Mouse (Mus musculus) neural tube, embryonic 15.5 days (tissue): ENCODE data around the gene Sp2. TPM values are rescaled to one million over a fixed set of nuclear protein-coding genes. Genes with fewer than 3 reads are reported as not detected.
A peak's percentile ranks its signal among the peaks of the same experiment; 100 is the strongest.

Experiments
- ATAC-seq: fragments of 200-750 bp; cut with Nextera tagmentation; 2 replicates; pipeline ENCODE4 v1.8.0; 2017; ENCODE audit warnings: mild to moderate bottlenecking, moderate TSS enrichment, moderate library complexity; ENCODE audit not compliant: low FRiP score
- H3K27ac ChIP-seq: fragments of 300-500 bp; sonication (generic); replicated peaks from 2 replicates; pipeline ENCODE4 v1.5.1; 2015; ENCODE audit warnings: mild to moderate bottlenecking, inconsistent platforms
- H3K27me3 ChIP-seq: fragments of 300-500 bp; sonication (generic); replicated peaks from 2 replicates; pipeline ENCODE4 v1.6.1; 2015; ENCODE audit warnings: inconsistent platforms
- H3K36me3 ChIP-seq: fragments of 300-500 bp; sonication (generic); 2 replicates; pipeline ENCODE4 v1.6.1; 2015; ENCODE audit warnings: inconsistent platforms
- H3K4me1 ChIP-seq: fragments of 300-500 bp; sonication (generic); 2 replicates; pipeline ENCODE4 v1.6.1; 2015; ENCODE audit warnings: inconsistent platforms
- H3K4me2 ChIP-seq: fragments of 300-500 bp; sonication (generic); 2 replicates; pipeline ENCODE4 v1.6.1; 2015; ENCODE audit warnings: inconsistent platforms, mild to moderate bottlenecking, moderate library complexity
- H3K4me3 ChIP-seq: fragments of 300-500 bp; sonication (generic); replicated peaks from 2 replicates; pipeline ENCODE4 v1.5.1; 2015; ENCODE audit warnings: mild to moderate bottlenecking, inconsistent platforms
- H3K9ac ChIP-seq: fragments of 300-500 bp; sonication (generic); replicated peaks from 2 replicates; pipeline ENCODE4 v1.6.1; 2015; ENCODE audit warnings: mild to moderate bottlenecking, inconsistent platforms
- H3K9me3 ChIP-seq: fragments of 300-500 bp; sonication (generic); replicated peaks from 2 replicates; pipeline ENCODE4 v1.6.1; 2016; ENCODE audit warnings: inconsistent platforms
- WGBS: fragments of 180-500 bp; shearing (Covaris S2); methylation state at CpG from one replicate; pipeline ENCODE4 v1.1.7; 2015; ENCODE audit warnings: mixed read lengths; 5-methylcytosine and 5-hydroxymethylcytosine counted together
- polyA plus RNA-seq: library from polyadenylated mRNA; unstranded; fragments of >200 nt; fragmentation: Nextera tagmentation; extraction: Ambion mirVana; gene quantifications from 2 replicates; pipeline ENCODE4 v1.2.1, GENCODE M21; 2015

The Sp2 gene
- 13.0 and 15.8 TPM in 2 replicates for polyA plus RNA-seq

GRCm38 (mm10) chr11:96982859-96983258 lies at the start of gene Sp2:
Gene Sp2, minus strand, starts transcription at chr11:96982959.
- peak within 1 kb of the TSS; percentile 22 for H3K4me2 ChIP-seq
- no peak within 1 kb of the TSS for H3K27ac ChIP-seq
- H3K9me3 ChIP-seq = no peaks in the 10 kb centered on the region
- no peak for ATAC-seq
- H3K27me3 ChIP-seq = peaks cover 28% of the 10 kb centered on the region
- H3K4me3 ChIP-seq = no peak within 1 kb of the TSS; the same call in 1 of the 2 replicates
- H3K4me1 ChIP-seq = peaks cover 18% of the 10 kb centered on the region
- H3K9ac ChIP-seq = 0 out of 2 replicates have a peak within 1 kb of the TSS, but pooled peaks have one; percentile 14
- 36% methylated on average over 7 of the region's 7 CpGs for WGBS
- H3K36me3 ChIP-seq = no peaks in the 10 kb centered on the region

GRCm38 (mm10) chr11:97032499-97032898 lies 49.7 kb upstream of the Sp2 start:
- Histone ChIP-seq H3K27me3 (no peaks in the 10 kb centered on the region), H3K36me3 (no peaks in the 10 kb centered on the region), H3K27ac (no peak overlapping the region), H3K9me3 (no peaks in the 10 kb centered on the region), H3K4me1 (peaks cover 10% of the 10 kb centered on the region), H3K9ac (no peak overlapping the region), H3K4me2 (no peak overlapping the region), H3K4me3 (no peak overlapping the region)
- 95% methylated on average over 4 of the region's 4 CpGs for WGBS
- ATAC-seq = no peak

GRCm38 (mm10) chr11:97031977-97032376 lies 49.2 kb upstream of the Sp2 start:
- H3K9ac ChIP-seq = no peak overlapping the region
- H3K4me1 ChIP-seq = peaks cover 10% of the 10 kb centered on the region
- ATAC-seq = no peak
- H3K27ac ChIP-seq = no peak overlapping the region
- H3K9me3 ChIP-seq = no peaks in the 10 kb centered on the region
- 86% methylated on average over 12 of the region's 12 CpGs for WGBS
- H3K4me2 ChIP-seq = no peak overlapping the region
- no peaks in the 10 kb centered on the region for H3K36me3 ChIP-seq
- no peaks in the 10 kb centered on the region for H3K27me3 ChIP-seq
- H3K4me3 ChIP-seq = no peak overlapping the region

- Histone ChIP-seq H3K4me3 (peak overlapping the region; percentile 70), H3K9ac (peak overlapping the region; percentile 79), H3K27ac (peak overlapping the region; percentile 85), H3K9me3 (no peaks in the 10 kb centered on the region), H3K4me1 (peaks cover 18% of the 10 kb centered on the region), H3K36me3 (no peaks in the 10 kb centered on the region), H3K4me2 (peak overlapping the region; percentile 87), H3K27me3 (peaks cover 4% of the 10 kb centered on the region; the same call in 1 of the 2 replicates)
- WGBS = 20% methylated on average over 15 of the region's 15 CpGs
- ATAC-seq = no peak
Observed at GRCm38 (mm10) chr11:97030426-97030825, 47.7 kb upstream of the Sp2 start.

- peak within 1 kb of the TSS; percentile 79 for H3K9ac ChIP-seq
- H3K4me3 ChIP-seq = peak within 1 kb of the TSS; percentile 70
- peaks cover 8% of the 10 kb centered on the region; the same call in 1 of the 2 replicates for H3K27me3 ChIP-seq
- H3K4me2 ChIP-seq = peak within 1 kb of the TSS; percentile 87
- H3K4me1 ChIP-seq = peaks cover 20% of the 10 kb centered on the region
- peak; percentile 83 for ATAC-seq
- peak within 1 kb of the TSS; percentile 85 for H3K27ac ChIP-seq
- no peaks in the 10 kb centered on the region for H3K9me3 ChIP-seq
- WGBS = under 1% methylated on average over 25 of the region's 25 CpGs
- H3K36me3 ChIP-seq = no peaks in the 10 kb centered on the region
Observed at GRCm38 (mm10) chr11:97029686-97030417, 47.1 kb upstream of the Sp2 start, which contains the start of gene Scrn2. Gene Scrn2, plus strand, starts transcription at chr11:97029938.

- Histone ChIP-seq H3K27ac (no peak overlapping the region), H3K9me3 (no peaks in the 10 kb centered on the region), H3K36me3 (no peaks in the 10 kb centered on the region), H3K4me3 (peak overlapping the region; percentile 28), H3K4me2 (peak overlapping the region; percentile 54), H3K27me3 (peaks cover 47% of the 10 kb centered on the region), H3K9ac (peak overlapping the region; percentile 32), H3K4me1 (peaks cover 38% of the 10 kb centered on the region)
- 0 out of 2 replicates have a peak, but pooled peaks have one; percentile 3 for ATAC-seq
- 2% methylated on average over 17 of the region's 17 CpGs for WGBS
Observed at GRCm38 (mm10) chr11:97025721-97026344, 43.1 kb upstream of the Sp2 start.

- WGBS = 31% methylated on average over 10 of the region's 10 CpGs
- Histone ChIP-seq H3K9me3 (no peaks in the 10 kb centered on the region), H3K9ac (no peak overlapping the region), H3K4me3 (no peak overlapping the region), H3K4me1 (peaks cover 30% of the 10 kb centered on the region), H3K4me2 (no peak overlapping the region), H3K27me3 (peaks cover 56% of the 10 kb centered on the region), H3K27ac (no peak overlapping the region), H3K36me3 (no peaks in the 10 kb centered on the region)
- no peak for ATAC-seq
Observed at GRCm38 (mm10) chr11:97024977-97025376, 42.2 kb upstream of the Sp2 start.

- peaks cover 80% of the 10 kb centered on the region for H3K27me3 ChIP-seq
- peak overlapping the region; percentile 51 for H3K9ac ChIP-seq
- H3K4me3 ChIP-seq = peak overlapping the region; percentile 50
- peaks cover 48% of the 10 kb centered on the region for H3K4me1 ChIP-seq
- under 1% methylated on average over 50 of the region's 50 CpGs for WGBS
- H3K4me2 ChIP-seq = peak overlapping the region; percentile 84
- ATAC-seq = peak; percentile 60; the same call in 1 of the 2 replicates
- H3K9me3 ChIP-seq = no peaks in the 10 kb centered on the region
- no peaks in the 10 kb centered on the region for H3K36me3 ChIP-seq
- no peak overlapping the region for H3K27ac ChIP-seq
Observed at GRCm38 (mm10) chr11:97021873-97022484, 39.2 kb upstream of the Sp2 start.

- peak overlapping the region; percentile 50 for H3K4me3 ChIP-seq
- no peaks in the 10 kb centered on the region for H3K9me3 ChIP-seq
- peaks cover 87% of the 10 kb centered on the region for H3K27me3 ChIP-seq
- no peak overlapping the region for H3K27ac ChIP-seq
- peak overlapping the region; percentile 84 for H3K4me2 ChIP-seq
- 3% methylated on average over 27 of the region's 27 CpGs for WGBS
- peaks cover 48% of the 10 kb centered on the region for H3K4me1 ChIP-seq
- ATAC-seq = 0 out of 2 replicates have a peak, but pooled peaks have one; percentile 1
- H3K36me3 ChIP-seq = no peaks in the 10 kb centered on the region
- H3K9ac ChIP-seq = no peak overlapping the region
Observed at GRCm38 (mm10) chr11:97021121-97021765, 38.5 kb upstream of the Sp2 start.

GRCm38 (mm10) chr11:97019345-97019708 lies 36.6 kb upstream of the Sp2 start:
- peaks cover 38% of the 10 kb centered on the region for H3K4me1 ChIP-seq
- H3K27me3 ChIP-seq = peaks cover 90% of the 10 kb centered on the region
- H3K27ac ChIP-seq = no peak overlapping the region
- no peaks in the 10 kb centered on the region for H3K9me3 ChIP-seq
- 5% methylated on average over 13 of the region's 13 CpGs for WGBS
- ATAC-seq = no peak
- H3K9ac ChIP-seq = no peak overlapping the region
- H3K36me3 ChIP-seq = no peaks in the 10 kb centered on the region
- H3K4me2 ChIP-seq = peak overlapping the region; percentile 56; the same call in 1 of the 2 replicates
- no peak overlapping the region for H3K4me3 ChIP-seq
